Mouse (Mus musculus): Measurements from ENCODE around the gene Fbrsl1.
A peak's percentile ranks its signal among the peaks of the same experiment; 100 is the strongest.
"Not testable (repeated sequence)": the region's sequence is repeated elsewhere in the genome, so short reads cannot be mapped to it uniquely, and the experiment has no call there.

Gene Fbrsl1

DNA sequence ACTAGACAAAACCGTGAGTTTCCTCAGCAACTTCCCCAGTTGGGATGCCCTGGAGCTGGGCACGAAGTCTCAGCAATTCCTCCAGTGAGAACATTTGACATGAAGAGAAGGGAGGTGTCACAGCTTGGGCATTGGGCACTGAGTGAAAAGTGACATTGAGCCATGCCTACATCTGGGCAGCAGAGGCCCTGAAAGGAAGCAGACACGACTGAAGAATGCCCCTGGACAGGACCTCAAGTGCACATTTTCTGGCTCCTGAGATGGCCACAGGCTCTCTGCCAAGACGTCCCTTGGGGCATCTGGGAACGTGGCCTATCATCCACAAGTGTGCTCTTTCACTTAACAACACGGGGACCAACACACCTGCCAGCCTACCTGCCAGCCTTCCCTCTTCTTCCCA, 991 bp upstream of the Fbrsl1 start:
- DNase-seq (ENCODE audit: low spot score) = no peak

DNA sequence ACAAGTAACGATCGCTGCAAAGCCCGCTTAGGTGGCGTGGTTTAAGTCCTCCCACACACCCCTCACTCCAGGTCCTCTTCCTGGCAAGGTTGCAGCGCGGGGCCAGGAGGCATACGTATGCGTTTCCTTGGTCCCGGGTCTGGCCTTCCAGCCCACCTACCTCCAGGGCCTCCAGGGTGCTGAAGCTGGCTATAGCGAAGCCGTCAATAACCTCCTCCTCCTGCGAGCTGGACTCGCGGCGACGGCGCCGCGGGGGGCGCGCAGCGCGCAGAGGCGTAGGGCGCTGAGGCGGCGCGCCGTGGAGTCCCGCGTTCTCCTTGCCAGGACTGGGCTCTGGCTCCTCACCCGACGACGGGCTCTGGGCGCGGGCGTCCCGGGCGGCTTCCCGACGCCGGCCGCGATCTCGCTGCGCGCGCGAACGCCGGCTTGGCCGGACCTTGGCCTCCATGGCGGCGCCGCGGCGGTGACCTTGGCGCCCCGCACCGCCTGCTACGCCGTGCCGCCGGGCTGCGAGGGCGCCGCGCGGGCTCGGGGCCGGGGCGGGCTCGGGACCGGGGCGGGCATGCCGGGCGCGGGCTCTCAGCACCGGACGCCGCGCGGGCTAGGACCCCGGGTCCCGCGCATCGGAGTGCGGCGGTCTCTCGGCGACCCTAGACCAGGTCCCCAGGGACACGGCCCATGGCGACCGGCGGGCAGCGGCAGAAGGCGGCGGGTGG, 425 bp downstream of the Fbrsl1 start:
- DNase-seq (ENCODE audit: low spot score) = peak; percentile 15

DNA sequence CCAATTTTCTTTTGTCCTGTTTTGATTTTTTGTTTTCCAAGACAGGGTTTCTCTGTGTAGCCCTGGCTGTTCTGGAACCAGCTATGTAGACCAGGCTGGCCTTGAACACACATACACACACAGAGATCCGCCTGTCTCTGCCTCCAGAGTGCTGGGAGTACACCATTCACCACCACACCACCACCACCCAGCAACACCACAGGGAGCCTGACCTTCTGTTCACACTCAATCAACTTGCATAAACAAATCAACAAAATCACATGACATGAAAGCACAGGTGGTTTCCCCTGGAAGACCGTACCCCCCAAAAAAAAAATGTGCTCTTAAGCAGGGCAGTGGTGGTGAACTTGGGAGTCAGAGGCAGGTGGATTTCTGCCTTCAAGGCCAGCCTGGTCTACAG, 3.8 kb downstream of the Fbrsl1 start:
- DNase-seq (ENCODE audit: low spot score) = no peak

DNA sequence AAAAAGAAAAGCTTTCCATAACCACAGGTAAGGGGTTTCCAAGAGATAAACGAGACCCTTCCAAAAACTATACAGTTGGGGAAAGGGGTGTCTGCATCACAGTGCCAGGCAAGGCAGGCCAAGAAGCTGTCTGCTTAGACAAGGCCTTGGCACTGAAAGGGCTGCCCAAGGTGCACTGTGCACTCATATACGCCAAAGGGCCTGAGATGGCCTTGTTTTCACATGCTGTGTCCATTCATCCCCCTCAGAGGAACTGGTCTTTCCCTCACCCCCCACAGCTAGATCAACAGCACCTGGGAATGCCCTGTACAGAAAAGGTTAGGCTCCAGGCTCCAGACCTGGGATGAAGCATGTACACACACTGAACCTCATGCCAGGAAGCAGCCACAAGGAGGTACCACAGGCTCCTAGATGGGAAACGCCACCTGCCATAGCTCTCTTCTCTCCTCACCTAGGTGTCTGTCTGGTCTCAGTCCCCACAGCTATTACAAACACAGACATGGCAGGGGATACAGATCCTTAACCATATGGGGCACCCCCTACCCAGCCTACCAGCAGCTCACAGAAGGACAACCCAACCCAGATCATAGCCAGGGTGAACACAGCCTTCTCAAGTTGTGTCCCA, 5.2 kb downstream of the Fbrsl1 start:
- no peak for DNase-seq (ENCODE audit: low spot score)

DNA sequence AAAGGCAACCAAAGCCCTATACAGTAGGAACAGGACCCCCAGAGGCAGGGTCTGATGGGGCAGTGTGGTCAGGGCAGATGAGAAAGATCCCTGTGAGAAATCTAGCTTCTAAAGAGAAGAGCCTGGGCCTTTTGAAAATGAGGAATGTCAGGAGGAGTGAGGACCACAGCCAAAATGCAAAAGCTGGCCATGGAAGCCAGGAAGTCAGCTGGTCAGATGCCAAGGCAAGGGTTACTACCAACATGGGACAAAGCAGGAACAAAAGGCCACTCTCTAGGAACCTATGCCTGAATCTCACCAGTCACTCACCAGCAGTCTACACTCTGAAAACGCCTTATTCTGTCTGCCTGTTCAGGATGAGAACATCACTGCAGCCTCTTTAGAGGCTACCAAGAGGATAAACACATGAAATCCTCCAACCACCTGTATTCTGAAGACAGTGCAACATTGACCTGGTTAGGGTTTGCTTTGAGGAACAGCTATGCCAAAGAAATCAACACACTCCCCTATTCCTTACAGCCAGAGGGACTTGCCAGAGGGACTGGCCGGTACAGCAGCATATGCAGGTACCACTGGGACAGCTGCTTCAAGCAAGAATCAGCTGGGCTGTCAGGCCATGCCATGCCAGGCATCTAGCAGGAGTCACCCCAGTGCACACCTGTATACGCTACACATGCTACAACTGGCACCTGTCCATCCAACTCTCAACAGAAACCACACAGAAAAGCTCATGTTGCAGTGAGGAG, 8.6 kb downstream of the Fbrsl1 start:
- peak; percentile 33 for DNase-seq (ENCODE audit: low spot score)

DNA sequence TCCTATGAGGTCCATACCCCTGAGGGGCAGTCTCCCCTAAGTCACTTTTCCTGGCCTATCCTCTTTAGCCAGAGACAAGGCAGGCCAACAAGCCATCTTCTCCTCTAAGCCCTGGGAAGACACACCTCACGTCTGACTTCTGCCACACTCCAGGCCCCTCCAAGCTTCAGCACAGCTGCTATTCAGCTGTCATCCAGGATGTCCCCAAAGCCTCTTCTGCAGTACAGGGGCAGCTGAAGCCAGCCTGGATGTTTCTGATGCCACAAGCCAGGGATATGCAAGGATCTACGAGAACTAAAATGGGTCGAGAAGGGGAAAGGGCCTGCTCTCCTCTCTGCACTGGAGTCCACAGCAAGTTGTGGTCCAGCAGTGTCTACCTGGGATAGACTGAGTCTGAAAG, 9.7 kb downstream of the Fbrsl1 start:
- no peak for DNase-seq (ENCODE audit: low spot score)

DNA sequence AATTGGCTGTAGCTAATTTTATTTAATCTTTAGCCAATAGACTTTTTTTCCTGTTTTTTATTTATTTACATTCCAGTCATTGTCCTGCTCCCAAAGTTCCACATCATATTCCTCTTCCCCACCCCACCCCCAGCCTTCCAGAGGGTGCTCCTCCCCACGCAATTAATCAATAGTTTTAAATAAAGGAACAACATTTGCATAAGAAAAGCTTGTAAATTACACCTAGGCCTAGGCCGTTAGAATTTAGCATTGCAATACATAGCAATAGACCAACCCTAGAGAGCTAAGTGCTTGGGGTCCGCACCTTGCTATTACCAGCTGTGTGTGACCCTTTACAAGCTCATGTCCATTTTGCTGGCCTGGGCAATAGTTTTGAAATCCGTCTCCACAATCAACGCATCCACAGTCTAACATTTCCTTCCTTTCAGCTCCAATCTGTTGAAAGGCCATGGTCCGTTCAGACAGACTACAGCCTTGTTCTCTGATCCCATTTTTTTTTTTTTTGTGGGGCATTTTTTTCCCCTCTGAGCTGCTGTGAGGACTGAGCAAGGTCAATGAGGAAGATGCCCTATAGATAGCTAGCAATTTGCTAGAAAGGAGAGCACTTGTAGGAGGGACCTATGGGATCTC, 10.6 kb downstream of the Fbrsl1 start:
- no peak for DNase-seq (ENCODE audit: low spot score)

DNA sequence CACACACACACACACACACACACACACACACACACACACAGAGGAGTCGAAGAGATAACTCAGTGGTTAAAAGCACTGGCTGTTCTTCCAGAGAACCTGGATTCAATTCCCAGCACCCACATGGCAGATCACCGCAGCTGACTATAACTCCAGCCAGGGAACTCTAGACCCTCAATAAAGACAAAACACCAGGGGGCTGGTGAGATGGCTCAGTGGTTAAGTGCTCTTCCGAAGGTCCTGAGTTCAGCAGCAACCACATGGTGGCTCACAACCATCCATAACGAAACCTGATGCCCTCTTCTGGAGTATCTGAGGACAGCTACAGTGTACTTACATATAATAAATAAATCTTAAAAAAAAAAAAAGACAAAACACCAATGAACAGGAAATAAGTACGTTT, 12.1 kb downstream of the Fbrsl1 start:
- DNase-seq (ENCODE audit: low spot score) = not testable (repeated sequence)

DNA sequence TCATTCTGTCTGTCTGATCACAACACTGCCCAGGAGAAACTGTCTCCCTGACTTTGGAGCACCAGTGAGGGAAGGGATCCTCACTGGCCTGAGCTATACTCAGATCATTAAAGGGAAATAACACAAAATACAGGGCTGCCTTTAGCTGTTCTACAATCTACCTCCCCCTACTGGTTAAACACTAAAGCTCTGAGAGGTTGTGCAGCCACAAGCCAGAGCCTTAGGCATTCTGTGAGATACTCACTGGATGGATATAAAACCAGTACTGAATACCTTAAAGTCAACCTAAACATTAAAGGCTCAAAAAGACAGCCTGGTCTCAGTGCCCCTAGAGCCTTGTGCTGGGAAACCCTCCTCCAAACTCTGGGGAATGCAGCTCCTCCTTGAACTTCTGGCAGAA, 13.5 kb downstream of the Fbrsl1 start:
- DNase-seq (ENCODE audit: low spot score) = no peak

DNA sequence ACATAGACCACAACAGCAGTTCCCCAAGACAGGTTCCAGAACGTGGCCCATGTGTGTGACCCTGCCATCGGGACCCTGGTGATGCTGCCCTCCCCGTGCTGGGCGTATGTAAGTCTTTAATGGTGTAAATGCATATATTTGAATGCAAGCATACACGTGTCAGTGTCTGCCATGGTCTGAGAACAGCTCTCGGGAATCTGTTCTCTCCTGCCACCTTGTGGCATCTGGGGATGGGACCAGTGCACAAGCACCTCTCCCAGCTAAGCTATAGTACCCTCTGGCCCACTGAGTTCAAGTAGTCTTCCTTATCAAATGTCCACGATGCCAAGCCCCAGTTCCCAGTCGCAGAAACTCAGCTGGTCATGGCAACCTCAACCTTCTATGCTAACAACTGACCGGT, 19.3 kb downstream of the Fbrsl1 start:
- peak; percentile 54 for DNase-seq (ENCODE audit: low spot score)

DNA sequence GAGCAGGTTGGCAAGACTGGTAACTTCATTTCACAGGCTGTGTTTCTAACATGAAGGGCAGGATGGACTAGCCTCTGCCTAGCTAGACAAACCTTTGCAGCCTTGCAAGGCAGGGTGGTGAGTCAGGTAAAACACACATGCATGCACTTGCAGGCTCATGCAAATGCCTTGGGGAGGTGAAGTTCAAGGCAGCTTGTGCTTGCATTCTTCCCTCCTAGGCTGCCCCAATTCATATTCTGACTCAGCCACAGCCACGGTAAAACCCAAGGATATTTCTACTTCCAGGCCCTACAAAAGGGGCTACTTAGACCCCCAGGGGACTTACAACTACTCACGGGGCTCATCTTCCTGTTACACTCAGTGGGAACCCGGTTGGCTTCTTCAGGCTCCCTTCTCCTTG, 20.0 kb downstream of the Fbrsl1 start:
- no peak for DNase-seq (ENCODE audit: low spot score)

DNA sequence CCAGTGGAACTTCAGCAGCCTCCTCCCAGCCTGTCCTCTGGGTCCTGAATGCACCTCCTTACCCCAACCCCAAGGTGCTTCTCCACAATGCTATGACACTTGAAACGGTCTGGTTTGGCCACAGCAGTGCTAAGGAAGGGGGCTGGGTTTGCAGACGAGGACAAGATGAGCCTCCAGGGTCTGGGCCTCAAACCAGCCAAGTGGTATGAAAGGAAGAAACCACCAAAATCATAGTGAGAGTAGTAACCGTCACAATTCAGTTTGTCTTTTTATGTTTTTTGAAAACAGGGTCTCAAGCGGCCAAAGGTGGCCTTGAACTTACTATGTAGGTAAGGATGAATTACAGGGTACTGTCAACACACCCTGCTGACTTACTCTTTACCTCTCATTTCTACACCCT, 23.1 kb downstream of the Fbrsl1 start:
- DNase-seq (ENCODE audit: low spot score) = no peak

DNA sequence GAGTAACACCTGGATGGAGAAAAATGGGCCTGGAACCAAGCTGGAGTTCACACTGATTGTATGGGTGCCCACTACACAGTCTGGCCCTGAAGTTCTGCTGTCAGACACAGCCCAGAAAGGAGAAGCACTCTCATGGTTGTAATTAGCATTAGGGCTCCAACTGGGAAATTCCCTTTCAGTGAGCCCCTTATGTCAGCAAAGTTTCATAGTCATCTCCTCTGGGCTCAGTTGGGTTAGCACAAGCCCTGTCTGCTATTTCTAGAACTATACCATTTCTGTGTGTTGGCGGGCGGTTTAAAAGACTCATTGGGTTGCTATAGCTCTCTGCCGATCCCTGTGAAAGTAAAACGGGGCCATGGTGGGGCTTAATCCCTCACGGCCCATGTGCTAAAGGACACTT, 24.1 kb downstream of the Fbrsl1 start:
- DNase-seq (ENCODE audit: low spot score) = no peak

DNA sequence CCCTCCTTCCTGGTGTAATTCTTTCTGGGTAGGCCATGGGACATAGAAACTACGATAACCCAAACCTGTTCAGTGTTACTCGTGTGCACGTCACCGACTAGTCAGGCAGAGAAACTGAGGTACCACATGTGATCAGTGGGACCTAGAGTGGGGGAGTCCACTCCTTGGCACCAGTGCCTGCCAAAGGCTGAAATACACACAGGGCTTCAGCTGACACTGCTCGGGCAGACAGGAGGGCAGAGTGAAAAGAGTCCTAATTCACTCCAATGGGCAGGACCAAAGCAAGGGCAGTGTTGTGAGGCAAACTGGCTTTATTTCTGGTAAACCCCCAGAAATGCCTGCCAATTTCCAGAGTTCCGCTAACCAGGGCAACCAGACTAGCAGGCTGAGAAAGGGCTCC, 26.9 kb downstream of the Fbrsl1 start:
- DNase-seq (ENCODE audit: low spot score) = no peak

DNA sequence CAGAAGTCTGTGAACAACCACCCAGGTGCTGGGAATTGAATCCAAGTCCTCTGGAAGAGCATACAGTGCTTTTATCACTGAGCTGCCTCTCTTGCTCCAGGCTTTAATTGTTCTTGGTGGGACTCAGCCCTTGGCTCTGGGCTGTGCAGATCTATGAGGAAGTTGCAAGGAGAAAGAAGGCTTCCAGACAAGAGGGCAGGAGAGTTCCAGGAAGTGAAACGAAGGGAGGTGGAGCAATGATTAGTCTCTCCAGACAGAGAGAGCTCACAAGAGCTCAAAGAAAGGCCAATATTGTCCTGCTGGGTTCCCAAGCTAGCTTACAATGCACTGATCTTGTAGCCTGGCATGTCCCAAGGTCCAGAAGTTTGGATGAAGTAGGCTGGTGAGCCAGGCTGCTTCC, 27.4 kb downstream of the Fbrsl1 start:
- DNase-seq (ENCODE audit: low spot score) = no peak

DNA sequence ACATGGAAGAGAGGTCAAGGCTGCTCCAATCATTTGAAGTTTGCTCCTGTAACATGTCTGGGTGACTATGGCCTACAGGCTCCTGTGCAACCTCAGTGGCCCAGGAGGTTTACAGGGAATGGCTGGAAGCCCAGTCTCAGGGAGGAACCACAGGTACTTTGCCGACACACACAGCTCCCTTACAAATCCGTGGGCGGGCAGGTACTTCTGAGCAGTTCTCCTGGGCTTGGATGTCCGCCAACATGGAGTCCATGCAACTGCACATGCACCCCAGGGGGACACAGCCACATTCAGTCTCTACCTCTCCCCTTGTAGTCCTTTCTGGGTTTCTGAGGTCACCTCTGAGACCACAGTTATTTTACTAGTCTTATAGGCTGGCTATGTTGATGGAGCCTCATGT, 28.1 kb downstream of the Fbrsl1 start:
- DNase-seq (ENCODE audit: low spot score) = no peak

DNA sequence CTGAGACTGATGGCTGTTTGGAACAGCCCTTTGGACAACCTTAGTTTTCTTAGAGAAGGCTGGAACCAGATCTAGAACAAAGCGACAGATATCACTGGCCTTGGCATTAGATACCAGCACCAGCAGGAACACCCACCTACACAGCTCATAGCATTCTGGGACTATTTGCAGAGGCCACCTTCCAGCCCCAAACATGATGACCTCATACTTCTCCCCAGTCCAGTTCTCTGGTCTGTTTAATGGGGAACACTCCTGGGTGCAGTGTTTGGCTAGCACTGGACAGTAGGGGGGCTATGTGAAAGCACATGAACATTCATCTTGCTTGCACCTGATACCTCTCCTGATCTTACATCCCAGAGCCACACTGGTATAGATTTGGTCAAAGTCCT, 29.8 kb downstream of the Fbrsl1 start:
- no peak for DNase-seq (ENCODE audit: low spot score)

DNA sequence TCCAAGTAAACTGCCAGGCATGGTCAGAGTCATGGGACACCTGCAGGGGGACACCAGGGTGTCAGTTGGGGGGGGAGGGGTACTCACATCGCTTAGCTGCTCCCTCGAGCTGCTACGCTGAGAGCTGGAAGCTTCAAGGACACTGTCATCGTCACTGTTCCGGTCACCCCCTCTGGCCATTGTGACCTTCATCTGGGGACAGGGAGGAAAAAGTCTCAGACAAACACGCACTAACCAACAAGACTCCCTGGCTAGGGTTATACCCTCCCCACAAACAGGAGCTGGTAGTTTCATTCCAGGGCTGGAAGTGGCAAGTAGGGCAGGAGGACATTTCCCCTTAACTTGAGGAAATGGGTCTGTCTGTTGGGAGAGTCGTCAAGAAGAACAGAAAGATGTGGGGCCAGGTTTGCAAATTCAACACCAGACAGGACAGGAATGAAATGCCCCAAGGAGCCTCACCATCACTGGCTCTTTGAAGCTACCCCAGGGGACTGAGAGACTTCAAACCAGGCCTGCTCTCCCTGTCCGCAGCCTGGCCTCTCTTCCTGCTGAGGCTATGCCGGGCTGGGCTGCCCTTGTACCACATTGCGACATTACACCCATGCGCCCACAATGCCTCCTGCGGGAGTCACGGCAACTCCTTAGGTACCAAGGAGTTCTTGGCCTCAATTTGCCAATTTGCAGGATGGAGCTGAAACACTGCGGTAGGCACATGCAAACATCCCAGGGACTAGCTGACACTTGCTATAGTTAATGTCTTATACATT, 30.4 kb downstream of the Fbrsl1 start:
- no peak for DNase-seq (ENCODE audit: low spot score)

DNA sequence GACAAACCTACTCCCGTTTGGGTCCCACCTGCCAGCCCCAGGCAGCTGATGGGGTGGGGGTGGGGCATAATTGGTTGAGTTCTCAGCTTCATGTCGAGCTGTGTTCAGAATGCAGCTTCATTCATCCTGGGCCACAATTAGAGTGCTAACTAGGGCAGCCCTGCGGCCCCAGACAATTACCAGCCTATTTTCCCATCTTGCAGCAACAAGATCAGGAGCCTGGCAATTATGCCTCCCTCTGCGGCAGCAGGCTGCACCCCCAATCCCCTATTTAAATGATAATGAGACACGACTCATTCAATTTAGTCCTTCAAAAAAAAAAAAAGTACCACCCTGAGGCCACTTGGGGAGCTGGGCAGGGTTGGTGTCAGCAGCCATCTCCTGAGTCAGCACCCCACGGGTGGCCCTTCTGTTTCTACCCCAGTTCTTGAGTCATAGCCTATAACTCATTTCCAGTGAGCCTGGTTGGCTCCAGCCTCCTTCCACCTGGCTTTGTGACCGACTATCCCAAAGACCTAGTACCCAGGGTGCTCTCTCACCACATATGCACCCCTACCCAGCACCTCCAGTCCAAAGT, 31.4 kb downstream of the Fbrsl1 start:
- DNase-seq (ENCODE audit: low spot score) = no peak

DNA sequence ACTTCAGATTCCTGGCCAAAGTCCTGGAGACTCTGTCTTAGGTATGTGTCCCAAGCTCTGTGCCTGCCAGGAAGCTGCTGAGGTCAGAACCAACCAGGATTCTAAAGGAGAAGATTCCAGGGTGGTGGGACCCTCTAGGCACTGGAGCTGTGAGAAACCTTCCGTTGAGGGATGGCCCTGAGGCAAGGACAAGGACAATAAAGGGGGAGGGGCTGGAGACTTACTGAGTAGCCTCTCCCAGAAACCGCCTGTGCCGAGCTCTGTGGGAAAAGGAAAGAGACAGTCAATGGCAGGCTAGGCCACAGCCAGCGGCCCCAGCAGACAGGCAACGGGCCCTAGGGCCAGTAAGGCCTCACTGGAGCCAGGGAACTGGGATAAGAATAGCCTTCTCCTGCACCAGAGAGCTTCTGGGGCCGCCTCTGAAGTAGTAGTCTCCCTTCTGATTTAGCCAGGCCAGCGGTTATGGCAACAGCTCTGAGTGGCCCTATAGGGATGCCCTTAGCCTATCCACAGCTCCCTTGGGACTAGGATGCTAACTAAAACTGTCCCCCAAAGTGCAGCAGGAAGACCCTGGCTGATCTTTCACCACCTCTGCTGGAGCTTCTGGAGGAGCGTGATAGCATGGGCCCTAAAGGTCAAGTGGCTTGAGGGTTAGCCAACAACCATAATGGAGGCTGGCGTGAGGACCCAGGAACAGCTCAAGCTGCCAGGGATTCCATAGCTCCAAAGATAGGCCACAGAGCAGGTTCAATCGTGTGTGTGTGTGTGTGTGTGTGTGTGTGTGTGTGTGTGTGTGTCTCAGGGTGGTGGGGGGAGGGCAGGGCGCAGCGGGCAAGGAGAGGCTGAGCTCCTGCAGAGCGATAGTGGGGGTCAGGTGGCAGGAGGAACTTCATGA, 32.2 kb downstream of the Fbrsl1 start:
- no peak for DNase-seq (ENCODE audit: low spot score)

DNA sequence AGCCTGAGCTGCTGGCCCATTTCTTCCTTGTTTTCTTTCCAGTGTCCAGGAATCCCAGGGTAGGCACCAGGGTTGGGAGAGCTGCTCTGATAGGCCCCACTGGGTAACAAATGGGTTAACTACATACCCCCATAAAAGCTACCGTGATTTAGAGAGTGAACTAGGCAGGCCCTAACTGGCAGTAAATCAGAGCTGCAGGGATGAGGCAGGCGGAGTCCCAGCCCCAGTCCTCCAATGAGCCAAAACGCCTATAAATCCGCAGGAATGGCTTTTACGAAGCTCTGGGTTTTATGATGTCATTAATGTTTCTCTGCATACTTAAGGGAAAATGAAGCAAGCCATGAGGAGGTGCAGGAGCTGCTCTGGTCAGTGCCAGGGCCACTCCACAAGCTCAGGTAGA, 33.3 kb downstream of the Fbrsl1 start:
- no peak for DNase-seq (ENCODE audit: low spot score)
